8 mouse cellular contexts compared by ENCODE assay signal in genomic region chr15:80257602-80258239, GRCm38 (mm10). TPM values are rescaled to one million over a fixed set of nuclear protein-coding genes. Genes with fewer than 3 reads are reported as not detected.
DNase-seq lines count a peak whose midpoint lies in the region; ATAC-seq and TF ChIP-seq lines count a peak whose summit lies in the region.

No protein-coding gene starts in this region.

- H3K36me3 ChIP-seq in limb, embryonic 11.5 days (ENCODE audit: control insufficient read depth, insufficient read depth, low read length): peaks cover 25% of the 10 kb centered on the region; the same call in 1 of the 2 replicates
- peaks cover 48% of the 10 kb centered on the region for H3K36me3 ChIP-seq in neural tube, embryonic 13.5 days
- peaks cover 17% of the 10 kb centered on the region for H3K36me3 ChIP-seq in thymus, adult 2 months (ENCODE audit: control insufficient read depth, insufficient read depth, low read length)

- H3K4me3 ChIP-seq in embryonic fibroblast, embryonic 13.5 days (ENCODE audit: insufficient read depth, low read length): peak overlapping the region; percentile 90; the same call in 1 of the 2 replicates
- H3K4me3 ChIP-seq in limb, embryonic 11.5 days (ENCODE audit: low read depth, low read length): no peak overlapping the region
- H3K4me3 ChIP-seq in neural tube, embryonic 13.5 days: peak overlapping the region; percentile 100
- no peak overlapping the region for H3K4me3 ChIP-seq in thymus, adult 2 months (ENCODE audit: control insufficient read depth, insufficient read depth, low read length)

- TF ChIP-seq POLR2A in embryonic fibroblast, embryonic 13.5 days (IDR thresholded peaks at IDR 0.05; ENCODE audit: low read depth, low read length): peak; percentile 64
- no peak for TF ChIP-seq POLR2A in thymus, adult 2 months (IDR thresholded peaks at IDR 0.05; ENCODE audit: control insufficient read depth, extremely low read depth, insufficient read depth, low read length, poor library complexity)

- peak overlapping the region; percentile 12; the same call in 1 of the 2 replicates for H3K9ac ChIP-seq in limb, embryonic 11.5 days (ENCODE audit: low read length)
- peak overlapping the region; percentile 100 for H3K9ac ChIP-seq in neural tube, embryonic 13.5 days

- intact Hi-C loops in gastrocnemius, postnatal 36 days (cut with DNase I): no loop called here

- ATAC-seq in limb, embryonic 11.5 days (ENCODE audit: insufficient number of reproducible peaks, low FRiP score, low TSS enrichment, low read depth): no peak
- no peak for ATAC-seq in neural tube, embryonic 13.5 days (ENCODE audit: low read depth)

- H3K4me2 ChIP-seq in limb, embryonic 11.5 days (ENCODE audit: low read depth, severe bottlenecking): no peak overlapping the region; the same call in none of the 2 replicates
- H3K4me2 ChIP-seq in neural tube, embryonic 13.5 days: peak overlapping the region; percentile 100

- TF ChIP-seq CTCF in embryonic fibroblast, embryonic 13.5 days (IDR thresholded peaks at IDR 0.05; ENCODE audit: borderline replicate concordance, insufficient read depth, low read length): no peak
- no peak for TF ChIP-seq CTCF in thymus, adult 2 months (IDR thresholded peaks at IDR 0.05; ENCODE audit: borderline replicate concordance, control insufficient read depth, extremely low read depth, insufficient read depth, low read length, poor library complexity)

- DNase-seq in gastrocnemius, adult 18-20 months (ENCODE audit: low spot score): peak; percentile 56
- DNase-seq in gastrocnemius, postnatal 36 days: no peak
- peak; percentile 49 for DNase-seq in CD4-positive helper T cell, adult 2 months (ENCODE audit: low read depth, low spot score)
- DNase-seq in limb, embryonic 11.5 days (ENCODE audit: low spot score): no peak
- no peak for DNase-seq in spleen, adult 18-20 months
- DNase-seq in thymus, adult 2 months: no peak

- no peaks in the 10 kb centered on the region for H3K9me3 ChIP-seq in limb, embryonic 11.5 days (ENCODE audit: control insufficient read depth, low read length)
- H3K9me3 ChIP-seq in neural tube, embryonic 13.5 days: no peaks in the 10 kb centered on the region

- no peaks in the 10 kb centered on the region for H3K27me3 ChIP-seq in limb, embryonic 11.5 days (ENCODE audit: control insufficient read depth, insufficient read depth, low read length)
- no peaks in the 10 kb centered on the region for H3K27me3 ChIP-seq in neural tube, embryonic 13.5 days
- no peaks in the 10 kb centered on the region for H3K27me3 ChIP-seq in thymus, adult 2 months (ENCODE audit: control insufficient read depth, insufficient read depth, low read length)

- peak overlapping the region; percentile 98 for H3K27ac ChIP-seq in embryonic fibroblast, embryonic 13.5 days (ENCODE audit: insufficient read depth, low read length)
- H3K27ac ChIP-seq in limb, embryonic 11.5 days (replicated peaks; ENCODE audit: low read depth, low read length): peak overlapping the region; percentile 52; the same call in 1 of the 2 replicates
- peak overlapping the region; percentile 99 for H3K27ac ChIP-seq in neural tube, embryonic 13.5 days (replicated peaks)
- no peak overlapping the region for H3K27ac ChIP-seq in thymus, adult 2 months (ENCODE audit: control insufficient read depth, insufficient read depth, low read length)

- WGBS in limb, embryonic 11.5 days: 29% methylated on average over 4 of the region's 4 CpGs
- WGBS in neural tube, embryonic 13.5 days: 37% methylated on average over 4 of the region's 4 CpGs
- 65% methylated on average over 4 of the region's 4 CpGs for WGBS in thymus, adult 2 months

- H3K4me1 ChIP-seq in embryonic fibroblast, embryonic 13.5 days (ENCODE audit: control insufficient read depth, insufficient read depth, low read length): peaks cover 7% of the 10 kb centered on the region; the same call in 1 of the 2 replicates
- peaks cover 25% of the 10 kb centered on the region for H3K4me1 ChIP-seq in limb, embryonic 11.5 days (ENCODE audit: control insufficient read depth, insufficient read depth, low read length)
- peaks cover 44% of the 10 kb centered on the region for H3K4me1 ChIP-seq in neural tube, embryonic 13.5 days (replicated peaks)
- peaks cover 17% of the 10 kb centered on the region for H3K4me1 ChIP-seq in thymus, adult 2 months (replicated peaks; ENCODE audit: control insufficient read depth, insufficient read depth, low read length)

RNA-seq across cellular contexts. Expression of gene Atf4, which starts 2.7 kb away (rescaled TPM):
- 100 to 1,000 TPM; 141 to 165 TPM for total RNA-seq in gastrocnemius, adult 18-20 months (2021)
- total RNA-seq in gastrocnemius, postnatal 36 days (2021): 100 to 1,000 TPM; 118 to 137 TPM
- 364 and 499 TPM in 2 replicates for polyA plus RNA-seq in embryonic fibroblast, embryonic 13.5 days (2011; ENCODE audit: insufficient read length, low read depth, missing spikeins)
- polyA plus RNA-seq in limb, embryonic 11.5 days (2014; fragmentation: Nextera tagmentation; extraction: Ambion mirVana): 110 and 125 TPM in 2 replicates
- polyA plus RNA-seq in neural tube, embryonic 13.5 days (2015; fragmentation: Nextera tagmentation; extraction: Ambion mirVana): 114 TPM in 2 replicates
- 169 and 179 TPM in 2 replicates for polyA plus RNA-seq in thymus, adult 2 months (2012; rRNA removed)

RNA-seq across cellular contexts. Expression of gene Rps19bp1, which starts 6.4 kb away (rescaled TPM):
- total RNA-seq in gastrocnemius, adult 18-20 months (2021): 10 to 100 TPM; 10.8 to 15.3 TPM
- total RNA-seq in gastrocnemius, postnatal 36 days (2021): 10 to 100 TPM; 11.6 to 12.4 TPM
- 20.1 and 25.9 TPM in 2 replicates for polyA plus RNA-seq in embryonic fibroblast, embryonic 13.5 days (2011; ENCODE audit: insufficient read length, low read depth, missing spikeins)
- polyA plus RNA-seq in limb, embryonic 11.5 days (2014; fragmentation: Nextera tagmentation; extraction: Ambion mirVana): 74.7 and 79.0 TPM in 2 replicates
- polyA plus RNA-seq in neural tube, embryonic 13.5 days (2015; fragmentation: Nextera tagmentation; extraction: Ambion mirVana): 65.2 and 74.2 TPM in 2 replicates
- polyA plus RNA-seq in thymus, adult 2 months (2012; rRNA removed): 22.5 and 25.0 TPM in 2 replicates

RNA-seq across cellular contexts. Expression of gene AC140267.1, which starts 22.1 kb away (rescaled TPM):
- 1 to 10 TPM; 7.1 to 9.7 TPM for total RNA-seq in gastrocnemius, adult 18-20 months (2021)
- 1 to 10 TPM in 1 of 2 experiments, not detected in 1; 3.8 TPM for total RNA-seq in gastrocnemius, postnatal 36 days (2021)
- not detected in 2 replicates for polyA plus RNA-seq in embryonic fibroblast, embryonic 13.5 days (2011; ENCODE audit: insufficient read length, low read depth, missing spikeins)
- polyA plus RNA-seq in limb, embryonic 11.5 days (2014; fragmentation: Nextera tagmentation; extraction: Ambion mirVana): not detected in 2 replicates
- polyA plus RNA-seq in neural tube, embryonic 13.5 days (2015; fragmentation: Nextera tagmentation; extraction: Ambion mirVana): 3.7 TPM in 1 of 2 replicates, not detected in the other
- not detected in 2 replicates for polyA plus RNA-seq in thymus, adult 2 months (2012; rRNA removed)

RNA-seq across cellular contexts. Expression of gene Mief1, which starts 23.9 kb away (rescaled TPM):
- total RNA-seq in gastrocnemius, adult 18-20 months (2021): 10 to 100 TPM; 20.4 to 23.0 TPM
- total RNA-seq in gastrocnemius, postnatal 36 days (2021): 10 to 100 TPM; 19.2 to 25.8 TPM
- polyA plus RNA-seq in embryonic fibroblast, embryonic 13.5 days (2011; ENCODE audit: insufficient read length, low read depth, missing spikeins): 22.7 and 22.8 TPM in 2 replicates
- polyA plus RNA-seq in limb, embryonic 11.5 days (2014; fragmentation: Nextera tagmentation; extraction: Ambion mirVana): 33.8 and 36.7 TPM in 2 replicates
- polyA plus RNA-seq in neural tube, embryonic 13.5 days (2015; fragmentation: Nextera tagmentation; extraction: Ambion mirVana): 37.8 and 39.1 TPM in 2 replicates
- polyA plus RNA-seq in thymus, adult 2 months (2012; rRNA removed): 32.7 and 36.3 TPM in 2 replicates

RNA-seq across cellular contexts. Expression of gene Cacna1i, which starts 29.3 kb away (rescaled TPM):
- total RNA-seq in gastrocnemius, adult 18-20 months (2021): under 1 TPM; 0.21 TPM
- total RNA-seq in gastrocnemius, postnatal 36 days (2021): under 1 TPM; 0.05 to 0.62 TPM
- polyA plus RNA-seq in embryonic fibroblast, embryonic 13.5 days (2011; ENCODE audit: insufficient read length, low read depth, missing spikeins): 0.38 and 0.86 TPM in 2 replicates
- polyA plus RNA-seq in limb, embryonic 11.5 days (2014; fragmentation: Nextera tagmentation; extraction: Ambion mirVana): 0.01 TPM in 1 of 2 replicates, not detected in the other
- polyA plus RNA-seq in neural tube, embryonic 13.5 days (2015; fragmentation: Nextera tagmentation; extraction: Ambion mirVana): 0.23 and 0.24 TPM in 2 replicates
- 0.30 and 0.42 TPM in 2 replicates for polyA plus RNA-seq in thymus, adult 2 months (2012; rRNA removed)

Comparison
In these comparisons a context has a peak if more than half of its experiments do, and no peak if none do; other contexts are left out.
1. DNase-seq: peak in gastrocnemius, adult 18-20 months (single experiment) and CD4-positive helper T cell, adult 2 months (single experiment); none in gastrocnemius, postnatal 36 days (0 of 2), limb, embryonic 11.5 days (single experiment), spleen, adult 18-20 months (0 of 2) and thymus, adult 2 months (single experiment).
2. H3K4me3 ChIP-seq: peak in embryonic fibroblast, embryonic 13.5 days (single experiment) and neural tube, embryonic 13.5 days (single experiment); none in limb, embryonic 11.5 days (single experiment) and thymus, adult 2 months (single experiment).